Mouse (Mus musculus) effector memory CD4-positive, alpha-beta T cell, adult 7 months (primary cell): ENCODE measurements around the gene Gm21764. TPM values are rescaled to one million over a fixed set of nuclear protein-coding genes. Genes with fewer than 3 reads are reported as not detected.

Source experiments
- polyA plus RNA-seq: library from polyadenylated mRNA; unstranded; fragments of 100-300 nt; shearing (Covaris generic); gene quantifications from one replicate; pipeline ENCODE4 v1.2.1, GENCODE M21; 2017

Gene Gm21764
- polyA plus RNA-seq, result not detected

GRCm38 (mm10) chrY:18061712-18062111, at the start of gene Gm21764:
Gm21764 (minus strand) TSS chrY:18061812.

GRCm38 (mm10) chrY:18088816-18089215, 27.2 kb upstream of the Gm21764 start, which contains the start of gene Ssty1:
Ssty1 (plus strand) TSS chrY:18089116.

Other genes starting within 250 kb of the Gm21764 start
- gene Gm21904, start 215.5 kb downstream of the Gm21764 start, polyA plus RNA-seq, result not detected
- gene Gm20772, start 187.1 kb downstream of the Gm21764 start, polyA plus RNA-seq, result not detected
- not detected for gene Gm20831, start 187.1 kb downstream of the Gm21764 start, polyA plus RNA-seq
- gene Srsy, start 124.5 kb downstream of the Gm21764 start, polyA plus RNA-seq, result not detected
- not detected for gene Ssty1, start 27.3 kb upstream of the Gm21764 start, polyA plus RNA-seq